Mouse (Mus musculus) left cerebral cortex, postnatal 4 days (tissue): Measurements from ENCODE around the gene Thoc3. TPM values are rescaled to one million over a fixed set of nuclear protein-coding genes. Genes with fewer than 3 reads are reported as not detected.

ENCODE experiments used
- total RNA-seq, 2 experiments: library from RNA; stranded (reverse); gene quantifications; 2 replicates each; pipeline ENCODE4 v1.2.3; 2021

Gene Thoc3
- total RNA-seq, 2 experiments from 2014 or later, result 43.8 to 45.4 TPM

Other genes with a start within 250 kb of the Thoc3 start
- 100 to 1,000 TPM; 451 to 461 TPM for gene Cplx2, start 97.5 kb downstream of the Thoc3 start, total RNA-seq
- 10 to 100 TPM; 30.5 to 34.3 TPM for gene Simc1, start 34.9 kb upstream of the Thoc3 start, total RNA-seq
- 100 to 1,000 TPM; 148 to 157 TPM for gene 4833439L19Rik, start 96.6 kb upstream of the Thoc3 start, total RNA-seq
- 10 to 100 TPM; 73.5 to 75.1 TPM for gene Arl10, start 106.2 kb upstream of the Thoc3 start, total RNA-seq
- gene Nop16, start 121.2 kb upstream of the Thoc3 start, total RNA-seq, result 10 to 100 TPM; 30.8 to 36.3 TPM
- 100 to 1,000 TPM; 118 to 126 TPM for gene Higd2a, start 121.4 kb upstream of the Thoc3 start, total RNA-seq
- gene Cltb, start 142.5 kb upstream of the Thoc3 start, total RNA-seq, result 100 to 1,000 TPM; 256 to 262 TPM
- 10 to 100 TPM; 54.1 to 56.9 TPM for gene Faf2, start 152.9 kb upstream of the Thoc3 start, total RNA-seq
- 100 to 1,000 TPM; 111 to 114 TPM for gene Rnf44, start 225.1 kb upstream of the Thoc3 start, total RNA-seq
- under 1 TPM; 0.12 to 0.26 TPM for gene Cdhr2, start 232.6 kb upstream of the Thoc3 start, total RNA-seq